Mouse (Mus musculus) heart, embryonic 14.5 days (tissue): ENCODE data around the gene Dhcr24. TPM values are rescaled to one million over a fixed set of nuclear protein-coding genes. Genes with fewer than 3 reads are reported as not detected.

Source experiments
- ATAC-seq: fragments of 200-750 bp; cut with Nextera tagmentation; 2 replicates; pipeline ENCODE4 v1.8.0; 2017; ENCODE audit warnings: low read depth, moderate TSS enrichment; ENCODE audit not compliant: insufficient number of reproducible peaks, insufficient read depth, low FRiP score
- H3K27ac ChIP-seq, 2 experiments: fragments of 200-500 bp in 1 of 2; fragments of 300-500 bp in 1 of 2; sonication (generic) in 1 of 2; replicated peaks in 1 of 2; 2 replicates each; pipeline ENCODE4 v1.5.1; 2012 to 2014; ENCODE audit warnings: low read depth in 2 of 2, low read length in 2 of 2, control low read depth in 1 of 2, mild to moderate bottlenecking in 1 of 2, mixed read lengths in 1 of 2; ENCODE audit not compliant: control insufficient read depth in 1 of 2, insufficient read depth in 1 of 2
- H3K27me3 ChIP-seq: fragments of 300-500 bp; sonication (generic); 2 replicates; pipeline ENCODE4 v1.6.1; 2014; ENCODE audit warnings: mild to moderate bottlenecking, low read length, control low read depth; ENCODE audit not compliant: control insufficient read depth, insufficient read depth
- H3K36me3 ChIP-seq: fragments of 300-500 bp; sonication (generic); 2 replicates; pipeline ENCODE4 v1.6.1; 2014; ENCODE audit warnings: mild to moderate bottlenecking, control low read depth, low read length, mixed read lengths; ENCODE audit not compliant: control insufficient read depth, insufficient read depth
- H3K4me1 ChIP-seq, 2 experiments: fragments of 200-500 bp in 1 of 2; fragments of 300-500 bp in 1 of 2; sonication (generic) in 1 of 2; 2 replicates each; pipeline ENCODE4 v1.6.1; 2012 to 2014; ENCODE audit warnings: low read length in 2 of 2, control low read depth in 1 of 2, mixed read lengths in 1 of 2; ENCODE audit not compliant: control insufficient read depth in 2 of 2, insufficient read depth in 2 of 2
- H3K4me2 ChIP-seq: fragments of 300-500 bp; sonication (generic); 2 replicates; pipeline ENCODE4 v1.6.1; 2014; ENCODE audit warnings: mild to moderate bottlenecking, low read length
- H3K4me3 ChIP-seq, 2 experiments: fragments of 200-500 bp in 1 of 2; fragments of 300-500 bp in 1 of 2; sonication (generic) in 1 of 2; 2 replicates each; pipeline ENCODE4 v1.5.1; 2012 to 2014; ENCODE audit warnings: low read length in 2 of 2, mild to moderate bottlenecking in 2 of 2, control low read depth in 1 of 2, low read depth in 1 of 2, moderate library complexity in 1 of 2; ENCODE audit not compliant: control insufficient read depth in 1 of 2, insufficient read depth in 1 of 2
- H3K9ac ChIP-seq: fragments of 300-500 bp; sonication (generic); 2 replicates; pipeline ENCODE4 v1.6.1; 2014; ENCODE audit warnings: mild to moderate bottlenecking, low read length
- H3K9me3 ChIP-seq: fragments of 300-500 bp; sonication (generic); 2 replicates; pipeline ENCODE4 v1.6.1; 2016; ENCODE audit warnings: low read length, control low read depth; ENCODE audit not compliant: control insufficient read depth
- WGBS: fragments of 180-500 bp; shearing (Covaris S2); extraction: QIAGEN DNeasy Blood & Tissue Kit; methylation state at CpG from one replicate; pipeline ENCODE4 v1.1.7; 2014; 5-methylcytosine and 5-hydroxymethylcytosine counted together
- polyA plus RNA-seq: library from polyadenylated mRNA; unstranded; fragments of >200 nt; fragmentation: Nextera tagmentation; extraction: Ambion mirVana; gene quantifications from 2 replicates; pipeline ENCODE4 v1.2.1, GENCODE M21; 2014

The Dhcr24 gene
- polyA plus RNA-seq, 1 experiment from 2014 or later, result 10.4 TPM

GRCm38 (mm10) chr4:106630333-106631220, 69.7 kb downstream of the Dhcr24 start:
- H3K4me2 ChIP-seq, result no peak overlapping the region
- no peak for ATAC-seq
- peaks cover 0 to 4% of the 10 kb centered on the region in 2 experiments; a peak in 1 of 4 replicates for H3K4me1 ChIP-seq
- no peak overlapping the region for H3K4me3 ChIP-seq
- H3K27me3 ChIP-seq, result peaks cover 17% of the 10 kb centered on the region
- no peak overlapping the region for H3K9ac ChIP-seq
- H3K9me3 ChIP-seq, result no peaks in the 10 kb centered on the region
- no peak overlapping the region for H3K27ac ChIP-seq
- no peaks in the 10 kb centered on the region for H3K36me3 ChIP-seq
- 32% methylated on average over 14 of the region's 14 CpGs for WGBS

- 58% methylated on average over 1 of the region's 3 CpGs for whole genome bisulfite sequencing
- peaks cover 0 to 4% of the 10 kb centered on the region in 2 experiments; a peak in 1 of 4 replicates for H3K4me1 ChIP-seq
- no peak for ATAC-seq
- no peaks in the 10 kb centered on the region for H3K9me3 ChIP-seq
- H3K9ac ChIP-seq, result no peak overlapping the region
- no peak overlapping the region for H3K4me2 ChIP-seq
- H3K27me3 ChIP-seq, result peaks cover 15% of the 10 kb centered on the region; the same call in 1 of the 2 replicates
- H3K36me3 ChIP-seq, result no peaks in the 10 kb centered on the region
- H3K27ac ChIP-seq, result no peak overlapping the region
- no peak overlapping the region for H3K4me3 ChIP-seq
These were observed 71.5 kb downstream of the Dhcr24 start for GRCm38 (mm10) chr4:106632313-106632712.

DNA sequence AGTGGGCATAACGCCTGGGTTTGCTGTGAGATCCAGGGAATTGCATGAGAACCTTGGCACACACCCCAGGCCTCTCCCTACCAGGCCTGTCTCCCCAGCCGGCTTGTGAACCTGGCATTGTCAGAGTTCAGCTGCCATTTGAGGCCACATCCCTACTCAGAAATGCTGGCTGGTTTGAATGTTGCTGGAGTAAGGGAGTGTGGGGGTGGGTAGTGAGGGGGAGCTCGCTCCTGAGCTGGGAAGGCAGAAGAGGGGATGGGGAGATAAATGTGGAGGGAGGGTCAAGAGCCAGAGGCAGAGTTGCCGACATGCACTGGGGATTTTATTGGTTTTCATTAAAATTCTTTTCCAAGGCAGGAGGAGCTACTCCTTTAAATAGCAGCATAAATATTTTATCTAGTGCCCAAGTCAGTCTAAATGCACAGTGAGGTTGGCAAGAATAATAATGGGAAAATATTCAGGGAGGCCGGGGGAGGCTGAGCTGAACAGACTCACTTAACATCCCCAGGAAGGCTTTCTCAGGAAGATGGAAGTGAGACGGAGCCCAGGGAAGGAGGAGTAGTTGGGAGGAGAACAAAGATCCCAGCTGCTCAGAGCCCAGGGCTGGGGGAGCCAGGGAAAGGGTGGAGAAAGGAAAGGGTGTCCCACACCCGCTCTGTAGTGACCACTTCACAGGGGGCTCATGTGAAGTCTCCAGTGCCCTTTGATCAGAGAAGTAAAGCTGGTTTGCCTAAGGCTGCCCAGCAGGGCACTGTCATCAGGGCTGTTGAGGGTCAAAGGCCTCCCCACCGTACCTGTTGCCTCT, 72.6 kb downstream of the Dhcr24 start:
- WGBS, result 22% methylated on average over 8 of the region's 8 CpGs
- no peak overlapping the region for H3K9ac ChIP-seq
- peaks cover 0 to 4% of the 10 kb centered on the region in 2 experiments; a peak in 1 of 4 replicates for H3K4me1 ChIP-seq
- no peaks in the 10 kb centered on the region for H3K36me3 ChIP-seq
- no peak overlapping the region for H3K4me3 ChIP-seq
- no peak overlapping the region for H3K4me2 ChIP-seq
- H3K27me3 ChIP-seq, result peaks cover 15% of the 10 kb centered on the region; the same call in 1 of the 2 replicates
- no peaks in the 10 kb centered on the region for H3K9me3 ChIP-seq
- ATAC-seq, result no peak
- peak overlapping the region; percentile 17 to 33; a peak in 1 of 4 replicates for H3K27ac ChIP-seq

- H3K36me3 ChIP-seq, result no peaks in the 10 kb centered on the region
- 33% methylated on average over 9 of the region's 9 CpGs for WGBS
- H3K4me2 ChIP-seq, result no peak overlapping the region
- H3K9me3 ChIP-seq, result no peaks in the 10 kb centered on the region
- no peak overlapping the region for H3K9ac ChIP-seq
- no peak for ATAC-seq
- H3K27ac ChIP-seq, result no peak overlapping the region
- H3K4me3 ChIP-seq, result no peak overlapping the region
- H3K4me1 ChIP-seq, result peaks cover 0 to 4% of the 10 kb centered on the region in 2 experiments; a peak in 1 of 4 replicates
- peaks cover 15% of the 10 kb centered on the region; the same call in 1 of the 2 replicates for H3K27me3 ChIP-seq
These were observed 73.2 kb downstream of the Dhcr24 start for GRCm38 (mm10) chr4:106634086-106634479.

Other genes with a start within 250 kb of the Dhcr24 start
- gene Usp24, start 244.8 kb upstream of the Dhcr24 start, polyA plus RNA-seq, result 11.9 and 12.9 TPM in 2 replicates
- 0.07 TPM in 2 replicates for gene Pcsk9, start 96.7 kb upstream of the Dhcr24 start, polyA plus RNA-seq
- not detected in 2 replicates for gene Bsnd, start 68.8 kb upstream of the Dhcr24 start, polyA plus RNA-seq
- gene Lexm, start 56.2 kb downstream of the Dhcr24 start, polyA plus RNA-seq, result not detected in 2 replicates
- 0.62 and 0.80 TPM in 2 replicates for gene Ttc22, start 61.4 kb downstream of the Dhcr24 start, polyA plus RNA-seq
- 10.6 TPM in 2 replicates for gene Pars2, start 90.0 kb downstream of the Dhcr24 start, polyA plus RNA-seq
- 52.0 and 54.4 TPM in 2 replicates for gene Ttc4, start 117.9 kb downstream of the Dhcr24 start, polyA plus RNA-seq
- gene Mroh7, start 169.9 kb downstream of the Dhcr24 start, polyA plus RNA-seq, result 0.44 and 0.45 TPM in 2 replicates
- gene Fam151a, start 172.9 kb downstream of the Dhcr24 start, polyA plus RNA-seq, result 0.13 and 0.32 TPM in 2 replicates
- 5.0 and 6.0 TPM in 2 replicates for gene Acot11, start 244.0 kb downstream of the Dhcr24 start, polyA plus RNA-seq